Mouse (Mus musculus) liver, adult 2 months (tissue): ENCODE measurements at regions not wholly inside any gene's neighbourhood (a gene's known extent, or its start where the extent isn't known, plus 50 kb on each side); places are given as distances from the start of the nearest gene placed in this dataset.
A peak's percentile ranks its signal among the peaks of the same experiment; 100 is the strongest.
"Not testable (repeated sequence)": the region's sequence is repeated elsewhere in the genome, so short reads cannot be mapped to it uniquely, and the experiment has no call there.

Source experiments
- DNase-seq: peaks from one replicate; pipeline ENCODE4 v3.0.0-alpha.2; 2011; ENCODE audit warnings: low read depth, low spot score; ENCODE audit errors: extremely low read depth
- H3K27ac ChIP-seq: fragments of 200-500 bp; replicated peaks from 2 replicates; pipeline ENCODE4 v1.5.1; 2012; ENCODE audit warnings: low read depth, mild to moderate bottlenecking, control low read depth, inconsistent platforms, low read length; ENCODE audit not compliant: insufficient read depth
- H3K27me3 ChIP-seq: fragments of 200-500 bp; 2 replicates; pipeline ENCODE4 v1.6.1; 2012; ENCODE audit warnings: mild to moderate bottlenecking, moderate library complexity, low read length, inconsistent platforms; ENCODE audit not compliant: control insufficient read depth, insufficient read depth
- H3K36me3 ChIP-seq: fragments of 200-500 bp; 2 replicates; pipeline ENCODE4 v1.6.1; 2012; ENCODE audit warnings: low read length, inconsistent platforms; ENCODE audit not compliant: control insufficient read depth, insufficient read depth
- H3K4me1 ChIP-seq: fragments of 200-500 bp; 2 replicates; pipeline ENCODE4 v1.6.1; 2011; ENCODE audit warnings: low read length; ENCODE audit not compliant: control insufficient read depth, insufficient read depth
- H3K4me3 ChIP-seq: fragments of 200-500 bp; 2 replicates; pipeline ENCODE4 v1.5.1; 2011; ENCODE audit warnings: low read depth, mild to moderate bottlenecking, control low read depth, low read length, moderate library complexity; ENCODE audit not compliant: insufficient read depth
- H3K79me2 ChIP-seq: fragments of 200-500 bp; 2 replicates; pipeline ENCODE4 v1.6.1; 2012; ENCODE audit warnings: inconsistent platforms, mild to moderate bottlenecking, low read length, moderate library complexity; ENCODE audit not compliant: control insufficient read depth, insufficient read depth
- H3K9ac ChIP-seq: fragments of 200-500 bp; 2 replicates; pipeline ENCODE4 v1.6.1; 2012; ENCODE audit warnings: low read depth, mild to moderate bottlenecking, control low read depth, inconsistent platforms, low read length
- CTCF ChIP-seq: fragments of 200-500 bp; IDR thresholded peaks from 2 replicates; pipeline ENCODE4 v1.5.1; 2011; ENCODE audit warnings: low read depth, low read length, control low read depth
- POLR2A ChIP-seq: fragments of 200-500 bp; IDR thresholded peaks from 2 replicates; pipeline ENCODE4 v1.6.1; 2011; ENCODE audit warnings: low read length, control low read depth; ENCODE audit not compliant: insufficient read depth; ENCODE audit errors: extremely low read depth
- WGBS: fragments of 180-500 bp; shearing (Covaris S2); methylation state at CpG from one replicate; pipeline ENCODE4 v1.1.7; 2018; 5-methylcytosine and 5-hydroxymethylcytosine counted together

GRCm38 (mm10) chr2:135544882-135545281 lies 113.9 kb upstream of the Plcb4 start:
- no peak overlapping the region for H3K27ac ChIP-seq
- no peaks in the 10 kb centered on the region for H3K27me3 ChIP-seq
- TF ChIP-seq POLR2A (no peak), CTCF (no peak)
- H3K4me3 ChIP-seq = no peak overlapping the region
- DNase-seq = no peak
- no peaks in the 10 kb centered on the region for H3K36me3 ChIP-seq
- no peaks in the 10 kb centered on the region for H3K4me1 ChIP-seq
- H3K9ac ChIP-seq = no peak overlapping the region
- H3K79me2 ChIP-seq = no peaks in the 10 kb centered on the region

GRCm38 (mm10) chr2:135547966-135548365 lies 110.8 kb upstream of the Plcb4 start:
- no peak for DNase-seq
- H3K9ac ChIP-seq = no peak overlapping the region
- H3K27me3 ChIP-seq = no peaks in the 10 kb centered on the region
- no peaks in the 10 kb centered on the region for H3K36me3 ChIP-seq
- 82% methylated on average over 3 of the region's 3 CpGs for WGBS
- no peak overlapping the region for H3K4me3 ChIP-seq
- H3K79me2 ChIP-seq = no peaks in the 10 kb centered on the region
- no peak overlapping the region for H3K27ac ChIP-seq
- no peaks in the 10 kb centered on the region for H3K4me1 ChIP-seq
- TF ChIP-seq POLR2A (no peak), CTCF (no peak)

- Histone ChIP-seq H3K79me2 (no peaks in the 10 kb centered on the region), H3K27ac (no peak overlapping the region), H3K4me3 (no peak overlapping the region), H3K36me3 (no peaks in the 10 kb centered on the region), H3K9ac (no peak overlapping the region), H3K27me3 (no peaks in the 10 kb centered on the region), H3K4me1 (no peaks in the 10 kb centered on the region)
- DNase-seq = no peak
- 37% methylated on average over 3 of the region's 3 CpGs for WGBS
- TF ChIP-seq CTCF = peak; percentile 26; the same call in 1 of the 2 replicates
- TF ChIP-seq POLR2A = no peak
Observed at GRCm38 (mm10) chr2:135553031-135553430, 105.8 kb upstream of the Plcb4 start.

- WGBS = 89% methylated on average over 8 of the region's 8 CpGs
- H3K27me3 ChIP-seq, H3K27ac ChIP-seq, H3K4me1 ChIP-seq, H3K9ac ChIP-seq, H3K4me3 ChIP-seq, DNase-seq, H3K36me3 ChIP-seq, H3K79me2 ChIP-seq: not testable (repeated sequence)
Observed at GRCm38 (mm10) chr2:135558026-135558425, 100.8 kb upstream of the Plcb4 start.

GRCm38 (mm10) chr2:135559328-135559727 lies 99.5 kb upstream of the Plcb4 start:
- H3K4me1 ChIP-seq = peaks cover 3% of the 10 kb centered on the region; the same call in 1 of the 2 replicates
- H3K9ac ChIP-seq = no peak overlapping the region
- 45% methylated on average over 3 of the region's 3 CpGs for WGBS
- H3K27me3 ChIP-seq = no peaks in the 10 kb centered on the region
- no peak for DNase-seq
- no peaks in the 10 kb centered on the region for H3K79me2 ChIP-seq
- H3K4me3 ChIP-seq = no peak overlapping the region
- no peak overlapping the region for H3K27ac ChIP-seq
- H3K36me3 ChIP-seq = no peaks in the 10 kb centered on the region
- no peak for TF ChIP-seq POLR2A
- TF ChIP-seq CTCF = no peak

- Histone ChIP-seq H3K27ac (no peak overlapping the region), H3K9ac (no peak overlapping the region), H3K27me3 (no peaks in the 10 kb centered on the region), H3K4me3 (no peak overlapping the region), H3K36me3 (no peaks in the 10 kb centered on the region), H3K4me1 (peaks cover 3% of the 10 kb centered on the region; the same call in 1 of the 2 replicates), H3K79me2 (no peaks in the 10 kb centered on the region)
- 84% methylated on average over 9 of the region's 9 CpGs for WGBS
- no peak for TF ChIP-seq POLR2A
- TF ChIP-seq CTCF = no peak
- no peak for DNase-seq
Observed at GRCm38 (mm10) chr2:135559933-135560710, 98.7 kb upstream of the Plcb4 start.
